Mouse (Mus musculus) limb, embryonic 13.5 days (tissue): Measurements from ENCODE around the gene Glis1. TPM values are rescaled to one million over a fixed set of nuclear protein-coding genes. Genes with fewer than 3 reads are reported as not detected.
A peak's percentile ranks its signal among the peaks of the same experiment; 100 is the strongest.

Source experiments
- ATAC-seq: fragments of 200-750 bp; cut with Nextera tagmentation; 2 replicates; pipeline ENCODE4 v1.8.0; 2017; ENCODE audit warnings: low read depth, moderate number of reproducible peaks, moderate TSS enrichment; ENCODE audit not compliant: low FRiP score
- H3K27ac ChIP-seq: fragments of 300-500 bp; sonication (generic); 2 replicates; pipeline ENCODE4 v1.5.1; 2015; ENCODE audit warnings: inconsistent platforms, mild to moderate bottlenecking, moderate library complexity
- H3K27me3 ChIP-seq: fragments of 300-500 bp; sonication (generic); 2 replicates; pipeline ENCODE4 v1.6.1; 2015; ENCODE audit warnings: mild to moderate bottlenecking, inconsistent platforms
- H3K36me3 ChIP-seq: fragments of 300-500 bp; sonication (generic); 2 replicates; pipeline ENCODE4 v1.6.1; 2015; ENCODE audit warnings: inconsistent platforms, mild to moderate bottlenecking, moderate library complexity
- H3K4me1 ChIP-seq: fragments of 300-500 bp; sonication (generic); 2 replicates; pipeline ENCODE4 v1.6.1; 2015; ENCODE audit warnings: inconsistent platforms
- H3K4me2 ChIP-seq: fragments of 300-500 bp; sonication (generic); replicated peaks from 2 replicates; pipeline ENCODE4 v1.6.1; 2015; ENCODE audit warnings: inconsistent platforms, mild to moderate bottlenecking, moderate library complexity
- H3K4me3 ChIP-seq: fragments of 300-500 bp; sonication (generic); 2 replicates; pipeline ENCODE4 v1.5.1; 2015; ENCODE audit warnings: moderate library complexity, mild to moderate bottlenecking, inconsistent platforms
- H3K9ac ChIP-seq: fragments of 300-500 bp; sonication (generic); 2 replicates; pipeline ENCODE4 v1.6.1; 2015; ENCODE audit warnings: mild to moderate bottlenecking, inconsistent platforms
- H3K9me3 ChIP-seq: fragments of 300-500 bp; sonication (generic); 2 replicates; pipeline ENCODE4 v1.6.1; 2016; ENCODE audit warnings: inconsistent platforms
- WGBS: fragments of 180-500 bp; shearing (Covaris S2); methylation state at CpG from one replicate; pipeline ENCODE4 v1.1.7; 2015; 5-methylcytosine and 5-hydroxymethylcytosine counted together
- polyA plus RNA-seq: library from polyadenylated mRNA; unstranded; fragments of >200 nt; fragmentation: Nextera tagmentation; extraction: Ambion mirVana; gene quantifications from 2 replicates; pipeline ENCODE4 v1.2.1, GENCODE M21; 2015

Glis1 gene
- polyA plus RNA-seq, 1 experiment from 2014 or later, result 10.9 TPM

DNA sequence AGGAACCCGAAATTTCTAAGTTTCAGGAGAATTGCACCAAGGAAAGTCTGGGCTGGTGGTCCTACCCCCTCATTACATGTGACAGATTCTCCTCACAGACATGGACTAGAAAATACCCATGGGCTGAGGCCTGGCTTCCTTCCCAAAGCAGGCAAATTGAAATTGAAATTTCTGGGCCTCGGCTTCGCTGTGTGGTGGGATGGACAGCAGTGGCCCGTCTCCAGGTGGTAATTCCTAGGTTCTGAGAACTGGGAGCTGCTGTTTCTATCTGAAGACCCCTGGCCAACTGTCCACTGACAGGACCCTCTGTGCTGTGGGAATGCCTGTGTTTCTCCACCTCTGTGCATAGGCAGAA lies 49.8 kb downstream of the Glis1 start:
- peaks cover 22% of the 10 kb centered on the region; the same call in 1 of the 2 replicates for H3K27me3 ChIP-seq
- no peak overlapping the region for H3K27ac ChIP-seq
- no peak overlapping the region for H3K4me2 ChIP-seq

DNA sequence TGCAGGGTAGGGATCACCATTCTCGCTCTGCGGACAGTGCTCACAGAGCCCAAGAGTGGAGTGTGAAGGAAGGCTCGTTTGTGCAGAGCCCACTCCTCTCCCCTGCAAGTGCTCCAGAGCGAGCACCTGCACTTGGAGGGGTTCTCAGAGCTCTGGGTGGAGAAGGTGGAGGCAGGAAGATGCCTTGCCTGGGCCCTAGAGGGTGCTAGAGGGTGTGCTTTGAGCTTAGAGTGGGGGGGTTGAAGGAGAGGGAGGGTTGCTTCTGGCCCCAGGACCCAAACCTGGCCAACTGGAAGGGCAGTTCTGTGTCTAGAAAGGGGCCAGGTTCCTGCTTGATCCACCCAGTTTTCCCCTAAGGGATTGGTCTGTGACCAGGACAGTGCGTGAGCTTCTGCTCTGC lies 51.5 kb downstream of the Glis1 start:
- Histone ChIP-seq H3K4me3 (no peak overlapping the region), H3K4me2 (no peak overlapping the region), H3K27ac (no peak overlapping the region), H3K9ac (no peak overlapping the region), H3K36me3 (no peaks in the 10 kb centered on the region), H3K9me3 (peaks cover 9% of the 10 kb centered on the region; the same call in 1 of the 2 replicates), H3K4me1 (peaks cover 26% of the 10 kb centered on the region), H3K27me3 (0 out of 2 replicates have a peak, but pooled peaks cover 8% of the 10 kb centered on the region)
- ATAC-seq, result no peak
- WGBS, result 58% methylated on average over 5 of the region's 5 CpGs

More for the DNA sequence above, 49.8 kb downstream of the Glis1 start:
- Histone ChIP-seq H3K36me3 (no peaks in the 10 kb centered on the region), H3K4me1 (peaks cover 20% of the 10 kb centered on the region), H3K4me3 (no peak overlapping the region), H3K9me3 (peaks cover 9% of the 10 kb centered on the region; the same call in 1 of the 2 replicates), H3K9ac (no peak overlapping the region)
- ATAC-seq, result no peak
- WGBS, result 86% methylated on average over 4 of the region's 4 CpGs

DNA sequence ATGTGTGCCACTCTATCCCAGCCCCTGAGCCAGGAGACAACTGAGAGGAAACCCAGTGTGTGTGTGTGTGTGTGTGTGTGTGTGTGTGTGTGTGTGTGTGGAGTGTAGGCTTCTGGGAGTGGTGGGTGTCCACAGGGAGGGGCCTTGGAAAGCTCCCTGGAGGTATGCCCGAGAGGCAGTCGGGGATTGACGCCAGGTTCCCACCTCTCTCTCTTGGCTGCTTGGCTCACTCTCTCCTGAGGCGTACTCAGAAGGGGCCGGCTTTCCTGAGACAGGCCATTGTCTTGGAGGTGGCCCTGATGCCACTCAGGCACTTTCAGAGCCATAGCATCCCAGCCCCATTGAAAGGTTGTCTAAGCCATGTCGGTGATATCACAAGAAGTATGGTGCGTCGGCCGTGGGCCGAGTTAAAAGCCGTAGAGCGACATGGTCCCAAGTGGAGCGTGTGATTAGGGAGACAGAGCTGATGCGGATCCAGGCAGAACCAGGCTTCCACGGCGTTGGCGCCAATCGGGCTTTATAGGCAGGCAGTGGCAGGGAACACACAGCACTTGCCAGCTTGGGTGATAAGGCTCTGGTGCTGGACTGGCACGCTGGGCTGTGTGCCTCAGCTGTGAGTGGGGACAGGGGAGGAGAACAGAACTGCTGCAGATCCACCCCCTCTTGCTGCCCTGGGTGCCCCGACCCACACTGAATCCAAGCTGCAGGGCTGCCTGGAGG lies 54.9 kb downstream of the Glis1 start:
- 86% methylated on average over 20 of the region's 20 CpGs for WGBS
- Histone ChIP-seq H3K27me3 (0 out of 2 replicates have a peak, but pooled peaks cover 16% of the 10 kb centered on the region), H3K27ac (no peak overlapping the region), H3K36me3 (no peaks in the 10 kb centered on the region), H3K9ac (no peak overlapping the region), H3K4me3 (no peak overlapping the region), H3K4me2 (no peak overlapping the region), H3K4me1 (peaks cover 25% of the 10 kb centered on the region), H3K9me3 (no peaks in the 10 kb centered on the region)
- ATAC-seq, result no peak

DNA sequence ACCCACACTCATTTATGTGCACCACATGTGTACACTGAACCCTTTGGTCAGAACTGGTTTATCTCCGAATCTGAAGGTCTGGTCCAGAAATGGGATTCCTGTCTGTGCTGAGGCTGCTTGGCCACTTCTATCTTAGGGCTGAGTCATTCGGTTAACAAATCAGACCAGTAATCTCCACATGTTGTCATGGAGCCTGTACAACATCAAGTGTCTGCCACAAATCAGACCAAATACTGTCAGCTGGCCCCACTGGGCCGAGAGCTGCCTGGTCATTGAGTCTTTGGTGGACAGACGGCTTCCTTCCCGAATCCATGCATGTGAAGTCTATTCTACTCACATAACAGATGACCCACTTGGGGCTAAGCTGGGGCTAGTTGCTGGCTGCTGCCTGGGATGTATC lies 58.6 kb downstream of the Glis1 start:
- Histone ChIP-seq H3K4me1 (peaks cover 30% of the 10 kb centered on the region), H3K9me3 (no peaks in the 10 kb centered on the region), H3K9ac (no peak overlapping the region), H3K27me3 (0 out of 2 replicates have a peak, but pooled peaks cover 11% of the 10 kb centered on the region), H3K27ac (no peak overlapping the region), H3K36me3 (no peaks in the 10 kb centered on the region), H3K4me2 (no peak overlapping the region), H3K4me3 (no peak overlapping the region)
- ATAC-seq, result no peak
- WGBS, result 57% methylated on average over 5 of the region's 5 CpGs

DNA sequence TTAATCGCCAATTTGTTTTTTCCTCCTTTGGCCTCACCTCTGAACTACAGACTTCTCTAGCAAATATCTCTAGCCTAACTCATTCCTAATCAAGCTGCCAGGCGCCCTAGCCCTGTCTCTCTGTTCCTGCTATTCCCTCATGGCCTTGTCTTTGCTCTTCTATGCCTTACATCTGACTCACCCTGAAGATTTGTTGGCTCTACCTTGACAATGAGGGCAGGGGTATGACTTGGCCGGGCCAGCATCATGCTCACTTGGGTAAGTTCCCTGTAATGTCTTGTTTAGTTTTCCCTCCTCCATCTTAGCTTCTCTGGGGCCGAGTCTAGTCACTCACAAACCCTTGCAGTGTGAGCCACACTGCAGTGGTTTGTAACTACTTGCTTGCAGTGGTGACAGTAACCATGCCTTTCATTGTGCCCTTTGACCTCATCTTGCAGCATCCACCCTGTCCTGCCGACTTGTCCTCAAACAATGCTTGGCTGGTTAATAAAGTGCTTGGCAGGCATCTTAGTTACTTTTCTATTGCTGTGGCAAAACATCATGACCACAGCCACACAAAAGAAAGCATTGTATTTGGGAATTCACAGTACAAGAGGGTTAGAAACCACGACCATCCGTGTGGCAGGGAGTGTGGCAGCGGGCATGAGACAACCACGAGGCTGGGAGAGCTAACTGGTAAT lies 61.5 kb downstream of the Glis1 start:
- no peaks in the 10 kb centered on the region for H3K9me3 ChIP-seq
- H3K4me2 ChIP-seq, result no peak overlapping the region
- H3K4me3 ChIP-seq, result no peak overlapping the region
- ATAC-seq, result no peak
- peaks cover 14% of the 10 kb centered on the region; the same call in 1 of the 2 replicates for H3K27me3 ChIP-seq
- WGBS, result 73% methylated on average over 9 of the region's 9 CpGs
- no peak overlapping the region for H3K9ac ChIP-seq
- no peak overlapping the region for H3K27ac ChIP-seq
- H3K4me1 ChIP-seq, result peaks cover 18% of the 10 kb centered on the region
- no peaks in the 10 kb centered on the region for H3K36me3 ChIP-seq

DNA sequence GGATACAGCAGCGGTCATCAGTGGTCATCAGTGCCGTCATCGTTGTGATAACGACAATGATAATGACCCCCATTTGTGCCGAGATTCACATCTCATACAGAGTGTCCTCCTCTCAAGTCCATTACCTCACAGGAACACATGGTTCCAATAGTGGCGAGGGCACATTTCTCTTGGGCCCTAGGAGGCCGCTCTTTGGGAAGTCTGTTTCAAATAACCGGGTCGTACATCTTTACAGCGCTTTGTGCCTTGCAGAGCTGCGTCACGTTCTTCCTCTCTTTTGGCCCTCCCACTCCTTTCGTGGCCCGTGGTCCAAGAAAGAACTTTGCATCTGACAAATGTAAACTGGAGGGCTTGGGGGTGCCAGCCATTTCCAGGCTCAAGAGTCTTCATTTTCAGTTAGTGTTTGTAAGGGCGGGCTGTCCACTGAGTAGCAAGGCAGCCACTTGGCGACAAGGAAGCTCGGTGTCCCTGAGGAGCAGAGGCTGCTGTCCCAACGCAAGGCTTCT lies 63.1 kb downstream of the Glis1 start:
- Histone ChIP-seq H3K9ac (no peak overlapping the region), H3K4me2 (no peak overlapping the region), H3K4me3 (no peak overlapping the region), H3K27me3 (peaks cover 10% of the 10 kb centered on the region; the same call in 1 of the 2 replicates), H3K9me3 (no peaks in the 10 kb centered on the region), H3K4me1 (peaks cover 31% of the 10 kb centered on the region), H3K36me3 (no peaks in the 10 kb centered on the region), H3K27ac (no peak overlapping the region)
- ATAC-seq, result no peak
- WGBS, result 39% methylated on average over 18 of the region's 18 CpGs

DNA sequence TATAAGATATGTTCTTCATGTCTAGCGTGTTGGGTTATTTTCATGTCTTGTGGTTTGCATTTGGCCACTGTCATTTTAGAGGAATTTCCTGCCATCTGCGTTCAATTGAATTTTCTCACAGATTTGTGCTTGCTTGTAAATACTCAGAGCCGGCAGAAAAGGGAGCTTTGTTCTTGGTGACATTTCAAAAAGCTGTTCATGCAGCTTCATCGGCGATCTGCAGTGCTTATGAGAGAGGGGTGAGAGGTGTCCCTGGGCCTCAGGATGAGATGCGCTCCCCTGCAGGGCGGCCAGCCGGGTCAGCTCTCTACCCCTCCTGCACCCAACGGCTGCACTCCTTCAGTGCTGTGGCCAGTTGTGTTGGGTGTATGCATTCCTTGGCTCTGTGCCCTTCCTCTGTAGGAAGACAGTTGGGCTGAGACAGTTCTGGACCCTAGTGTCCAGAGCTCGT lies 68.2 kb downstream of the Glis1 start:
- 0 out of 2 replicates have a peak, but pooled peaks have one; percentile 28 for ATAC-seq
- no peaks in the 10 kb centered on the region for H3K36me3 ChIP-seq
- H3K27me3 ChIP-seq, result peaks cover 5% of the 10 kb centered on the region; the same call in 1 of the 2 replicates
- H3K9me3 ChIP-seq, result no peaks in the 10 kb centered on the region
- 27% methylated on average over 10 of the region's 10 CpGs for WGBS
- no peak overlapping the region for H3K9ac ChIP-seq
- peaks cover 32% of the 10 kb centered on the region for H3K4me1 ChIP-seq
- H3K4me2 ChIP-seq, result peak overlapping the region; percentile 45
- H3K27ac ChIP-seq, result peak overlapping the region; percentile 73; the same call in 1 of the 2 replicates
- no peak overlapping the region for H3K4me3 ChIP-seq

DNA sequence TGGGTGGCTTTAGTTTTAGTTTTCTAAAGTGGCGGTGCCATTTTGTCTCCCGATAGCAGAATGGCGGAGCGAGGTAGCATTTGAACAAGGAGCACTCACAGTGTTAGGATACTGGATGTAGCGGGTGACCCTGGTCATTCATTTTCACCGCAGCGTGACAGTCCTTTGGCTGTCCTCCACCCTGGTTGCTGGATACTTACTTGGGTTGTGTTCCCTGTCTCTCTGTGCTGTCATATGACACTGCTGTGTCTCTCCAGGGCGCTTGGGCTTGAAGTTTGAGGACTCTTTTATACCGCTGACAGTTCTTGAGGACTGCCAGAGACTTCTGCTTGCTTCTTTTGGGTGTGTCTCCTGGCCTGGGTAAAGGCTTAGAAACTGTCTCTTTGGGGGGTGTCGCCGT lies 80.6 kb downstream of the Glis1 start:
- H3K4me2 ChIP-seq, result no peak overlapping the region
- no peaks in the 10 kb centered on the region for H3K9me3 ChIP-seq
- no peak overlapping the region for H3K4me3 ChIP-seq
- no peak overlapping the region for H3K27ac ChIP-seq
- H3K36me3 ChIP-seq, result no peaks in the 10 kb centered on the region
- ATAC-seq, result no peak
- H3K9ac ChIP-seq, result no peak overlapping the region
- no peaks in the 10 kb centered on the region for H3K27me3 ChIP-seq
- 93% methylated on average over 11 of the region's 11 CpGs for WGBS
- H3K4me1 ChIP-seq, result peaks cover 25% of the 10 kb centered on the region

DNA sequence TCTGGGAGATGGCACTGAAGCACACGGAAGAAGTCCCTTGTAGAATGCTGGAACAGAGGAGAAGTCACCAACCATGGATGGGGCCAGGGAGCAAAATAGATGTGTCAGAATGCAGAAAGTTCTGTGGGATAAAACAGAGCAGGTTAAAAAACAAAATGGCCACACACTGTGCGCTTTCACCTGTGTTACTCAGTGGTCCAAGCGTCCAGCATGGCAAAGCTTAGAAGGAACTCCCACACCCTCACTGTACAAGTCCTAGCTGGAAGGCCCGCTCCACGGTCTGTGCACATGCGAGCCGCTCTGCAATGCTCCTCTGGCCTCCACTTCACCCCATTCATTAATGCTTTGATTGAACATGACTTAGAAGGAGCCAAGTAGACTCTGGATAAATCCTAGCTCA lies 81.2 kb downstream of the Glis1 start:
- Histone ChIP-seq H3K4me3 (no peak overlapping the region), H3K27ac (no peak overlapping the region), H3K27me3 (no peaks in the 10 kb centered on the region), H3K4me2 (no peak overlapping the region), H3K9ac (no peak overlapping the region), H3K4me1 (peaks cover 25% of the 10 kb centered on the region), H3K36me3 (no peaks in the 10 kb centered on the region), H3K9me3 (no peaks in the 10 kb centered on the region)
- no peak for ATAC-seq
- 92% methylated on average over 7 of the region's 7 CpGs for WGBS

DNA sequence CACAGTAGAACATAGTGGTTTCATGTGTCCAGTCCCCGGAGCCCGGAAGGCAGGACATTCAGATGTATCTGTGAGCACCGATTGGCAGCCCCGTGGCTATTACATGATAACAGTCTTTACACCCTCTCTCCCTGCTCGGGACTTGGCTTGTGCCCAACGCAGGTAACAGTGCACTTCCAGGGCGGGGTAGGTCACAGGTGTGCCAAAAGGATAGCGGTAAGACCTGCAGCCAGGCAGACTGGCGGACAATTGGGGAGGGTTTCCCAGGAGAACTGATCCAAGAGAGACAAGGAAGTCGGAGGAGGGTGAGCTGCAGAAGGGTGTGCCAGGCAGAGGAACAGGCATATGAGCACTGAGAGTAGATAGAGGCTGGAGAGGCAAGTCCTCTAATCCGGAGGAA lies 84.4 kb downstream of the Glis1 start:
- Histone ChIP-seq H3K27me3 (no peaks in the 10 kb centered on the region), H3K9me3 (no peaks in the 10 kb centered on the region), H3K9ac (no peak overlapping the region), H3K27ac (no peak overlapping the region), H3K4me3 (no peak overlapping the region), H3K4me2 (no peak overlapping the region), H3K4me1 (peaks cover 34% of the 10 kb centered on the region), H3K36me3 (no peaks in the 10 kb centered on the region)
- WGBS, result 51% methylated on average over 11 of the region's 11 CpGs
- no peak for ATAC-seq

DNA sequence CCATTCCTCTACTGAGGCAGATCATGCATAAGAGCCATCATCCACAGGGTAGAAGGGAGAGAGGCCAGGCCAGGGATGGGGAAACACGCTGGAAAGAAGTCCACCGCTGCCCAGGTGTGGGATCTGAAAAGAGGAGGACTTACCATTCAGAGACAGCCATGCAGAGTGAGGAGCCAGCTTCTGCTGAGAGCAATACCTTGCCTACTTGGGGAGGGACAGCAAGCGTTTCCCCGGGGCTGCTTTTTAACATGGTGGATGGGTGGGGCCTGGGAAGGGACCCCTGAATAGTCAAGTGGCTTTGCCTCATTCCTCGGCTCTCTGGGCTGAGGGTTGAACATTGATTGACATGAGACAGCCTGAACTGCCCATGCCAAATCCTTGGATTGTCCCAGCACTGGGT lies 85.7 kb downstream of the Glis1 start:
- ATAC-seq, result no peak
- H3K36me3 ChIP-seq, result no peaks in the 10 kb centered on the region
- no peaks in the 10 kb centered on the region for H3K9me3 ChIP-seq
- WGBS, result 83% methylated on average over 5 of the region's 5 CpGs
- no peak overlapping the region for H3K4me3 ChIP-seq
- no peak overlapping the region for H3K9ac ChIP-seq
- no peak overlapping the region for H3K4me2 ChIP-seq
- no peak overlapping the region for H3K27ac ChIP-seq
- no peaks in the 10 kb centered on the region for H3K27me3 ChIP-seq
- H3K4me1 ChIP-seq, result peaks cover 31% of the 10 kb centered on the region

DNA sequence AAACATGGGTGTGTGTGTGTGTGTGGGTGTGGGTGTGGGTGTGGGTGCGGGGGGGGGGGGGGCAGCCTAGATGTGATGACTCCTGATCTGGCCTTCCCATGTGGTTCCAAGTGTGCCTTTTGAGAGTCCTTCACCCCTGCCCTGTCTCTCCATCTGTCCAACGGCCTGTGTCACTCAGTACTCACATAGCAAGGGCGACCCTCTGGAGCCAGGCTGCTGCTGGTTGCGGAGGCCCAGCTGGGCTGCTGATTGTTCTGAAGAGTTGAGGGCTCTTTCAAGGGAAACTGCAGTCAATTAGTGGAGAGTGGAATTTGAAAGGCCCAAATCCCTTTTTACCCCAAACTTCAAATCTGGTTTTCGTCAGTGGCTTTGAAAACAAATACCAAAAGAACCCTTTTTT lies 86.4 kb downstream of the Glis1 start:
- ATAC-seq, result no peak
- H3K4me1 ChIP-seq, result peaks cover 31% of the 10 kb centered on the region
- H3K4me3 ChIP-seq, result no peak overlapping the region
- no peaks in the 10 kb centered on the region for H3K27me3 ChIP-seq
- no peak overlapping the region for H3K27ac ChIP-seq
- no peaks in the 10 kb centered on the region for H3K36me3 ChIP-seq
- 33% methylated on average over 4 of the region's 5 CpGs for WGBS
- H3K9ac ChIP-seq, result no peak overlapping the region
- H3K4me2 ChIP-seq, result no peak overlapping the region
- H3K9me3 ChIP-seq, result no peaks in the 10 kb centered on the region
